Mouse (Mus musculus) cerebellum, postnatal 14 days (tissue): ENCODE measurements around the gene Pramel6.
A peak's percentile ranks its signal among the peaks of the same experiment; 100 is the strongest.
"Not testable (repeated sequence)": the region's sequence is repeated elsewhere in the genome, so short reads cannot be mapped to it uniquely, and the experiment has no call there.

Experiments
- DNase-seq, 2 experiments: peaks; one replicate each; pipeline ENCODE4 v3.0.0; 2021; ENCODE audit warnings: mixed read lengths in 2 of 2

Gene Pramel6

DNA sequence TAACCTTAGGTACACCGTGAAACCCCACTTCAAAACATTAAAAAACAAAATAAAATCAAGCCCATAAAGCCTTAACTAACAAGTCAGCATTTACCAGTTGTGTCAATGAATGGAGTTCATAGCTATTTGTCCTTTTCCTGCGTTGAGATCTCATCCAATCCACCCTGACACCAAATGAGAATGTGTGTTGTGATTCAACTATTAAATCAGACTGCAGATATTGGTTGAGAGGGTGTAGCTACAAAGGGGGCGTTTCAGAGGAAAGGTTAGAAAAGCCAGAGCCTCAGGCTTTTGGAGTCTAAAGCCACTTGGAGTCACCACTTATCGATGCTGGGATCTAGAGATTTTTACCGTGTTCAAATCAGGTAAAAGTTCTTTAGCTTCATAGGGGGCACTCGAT is at the start of gene Pramel6:
TSS of gene Pramel6 (plus strand) at position 301 of the 400 bp plus-strand sequence.
- no peak for DNase-seq

DNA sequence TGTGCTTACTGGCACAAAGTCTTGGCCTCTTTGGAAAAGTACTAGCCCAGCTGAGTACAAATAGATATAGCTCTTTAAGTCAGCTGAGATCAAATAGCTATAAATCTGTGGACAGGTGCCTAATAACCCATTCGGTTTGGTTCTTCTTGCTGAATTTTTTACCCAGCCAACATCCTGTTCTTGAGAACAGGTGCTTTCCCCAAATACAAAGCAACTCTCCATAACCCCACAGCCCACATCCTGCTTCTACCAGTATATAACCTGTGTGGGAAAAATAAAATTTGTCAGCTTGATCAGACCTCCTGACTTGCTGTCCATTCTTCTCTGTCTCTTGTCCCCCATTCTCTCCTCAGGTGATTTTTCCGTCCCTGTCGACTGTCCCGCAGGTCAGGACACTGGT is 44.6 kb upstream of the Pramel6 start:
- no peak for DNase-seq

DNA sequence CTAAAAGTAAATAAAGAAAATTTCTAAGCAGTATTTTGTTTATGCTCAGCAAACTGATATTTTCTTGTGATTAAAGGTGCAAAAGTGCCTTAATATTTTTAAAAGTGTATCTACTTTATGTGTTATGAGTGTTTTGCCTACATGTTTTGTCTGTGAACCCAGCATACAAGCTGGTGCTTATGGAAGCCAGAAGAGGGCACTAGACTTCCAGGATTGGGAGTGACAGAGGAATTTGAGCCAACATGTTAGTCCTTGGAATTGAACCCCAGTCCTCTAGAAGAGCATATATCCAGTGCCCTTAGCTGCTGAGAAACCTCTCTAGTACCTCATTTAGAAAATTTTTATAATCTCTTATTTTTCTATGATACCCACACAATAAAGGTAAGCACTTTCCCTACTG is 26.2 kb upstream of the Pramel6 start:
- no peak for DNase-seq

DNA sequence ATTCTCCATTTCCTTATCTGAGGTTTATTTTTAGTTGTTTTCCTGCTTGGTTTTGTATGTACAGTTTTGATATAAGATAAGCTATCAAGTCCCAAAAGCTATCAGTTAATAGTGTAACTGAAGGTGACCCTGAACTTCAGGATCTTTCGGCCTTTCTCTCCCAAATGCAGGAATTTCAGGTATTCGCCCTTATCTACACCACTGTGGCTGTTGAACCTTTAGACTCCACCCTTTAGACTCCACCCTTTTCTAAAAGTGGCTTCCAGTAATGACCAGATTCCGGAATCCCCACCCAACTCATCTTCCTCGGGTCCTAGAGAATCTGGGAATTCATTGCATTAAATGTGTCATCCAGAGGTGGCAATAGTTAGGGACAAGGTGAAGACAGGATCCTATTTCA is 25.2 kb upstream of the Pramel6 start:
- DNase-seq: no peak

DNA sequence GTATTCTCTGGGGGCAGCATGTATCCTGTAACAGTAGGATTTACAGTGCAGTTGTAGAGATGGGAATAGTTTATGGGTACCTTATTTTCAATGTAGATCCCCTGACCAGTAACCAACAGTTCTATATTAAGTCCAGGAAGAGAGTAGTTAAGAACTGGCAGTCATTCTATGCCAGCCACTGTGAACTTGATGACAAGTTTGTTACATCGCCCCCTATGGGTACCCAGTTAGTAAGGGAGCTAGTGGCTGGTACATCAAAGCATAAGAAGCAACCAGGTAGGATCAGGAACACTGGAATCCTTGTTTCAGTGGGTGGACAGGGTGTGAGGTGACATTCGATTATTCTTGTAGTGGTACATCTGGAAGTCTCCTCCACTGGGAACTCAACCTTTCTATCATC is 24.1 kb upstream of the Pramel6 start:
- no peak for DNase-seq

DNA sequence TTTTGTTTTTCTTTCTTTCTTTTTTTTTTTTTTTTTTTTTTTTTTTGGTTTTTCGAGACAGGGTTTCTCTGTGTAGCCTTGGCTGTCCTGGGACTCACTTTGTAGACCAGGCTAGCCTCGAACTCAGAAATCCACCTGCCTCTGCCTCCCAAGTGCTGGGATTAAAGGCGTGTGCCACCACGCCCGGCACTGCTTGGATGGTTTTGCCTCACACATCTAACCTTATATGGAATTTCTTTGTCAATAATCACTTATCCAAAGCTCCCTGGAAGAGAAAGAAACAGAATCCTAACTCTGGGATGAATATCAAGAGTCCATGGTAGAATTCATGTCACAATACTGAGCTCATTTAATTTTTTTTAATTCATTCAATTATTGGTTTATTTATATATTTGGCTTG is 9.4 kb upstream of the Pramel6 start, which contains the start of gene Pramel7:
TSS of gene Pramel7 (minus strand) at position 101 of the 400 bp plus-strand sequence.
- DNase-seq: not testable (repeated sequence)

DNA sequence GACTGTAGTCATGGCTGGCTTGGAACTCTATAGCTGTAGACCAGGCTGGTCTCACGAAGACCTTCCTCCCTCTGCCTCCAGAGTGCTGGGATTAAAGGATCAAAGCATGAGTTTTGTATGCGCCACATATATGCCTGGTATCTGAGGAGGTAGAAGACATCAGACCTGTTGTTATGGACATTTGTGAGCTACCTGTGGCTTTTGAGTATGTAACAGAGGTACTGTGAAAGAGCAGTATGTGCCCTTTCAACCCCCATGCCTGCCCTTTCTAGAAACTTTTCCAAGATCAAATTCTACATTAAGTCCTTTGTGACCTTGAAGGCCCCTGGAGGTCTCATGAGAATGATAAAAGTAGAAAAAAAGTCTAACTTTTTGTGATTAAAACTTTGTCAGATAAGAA is 8.7 kb downstream of the Pramel6 start:
- DNase-seq: no peak

DNA sequence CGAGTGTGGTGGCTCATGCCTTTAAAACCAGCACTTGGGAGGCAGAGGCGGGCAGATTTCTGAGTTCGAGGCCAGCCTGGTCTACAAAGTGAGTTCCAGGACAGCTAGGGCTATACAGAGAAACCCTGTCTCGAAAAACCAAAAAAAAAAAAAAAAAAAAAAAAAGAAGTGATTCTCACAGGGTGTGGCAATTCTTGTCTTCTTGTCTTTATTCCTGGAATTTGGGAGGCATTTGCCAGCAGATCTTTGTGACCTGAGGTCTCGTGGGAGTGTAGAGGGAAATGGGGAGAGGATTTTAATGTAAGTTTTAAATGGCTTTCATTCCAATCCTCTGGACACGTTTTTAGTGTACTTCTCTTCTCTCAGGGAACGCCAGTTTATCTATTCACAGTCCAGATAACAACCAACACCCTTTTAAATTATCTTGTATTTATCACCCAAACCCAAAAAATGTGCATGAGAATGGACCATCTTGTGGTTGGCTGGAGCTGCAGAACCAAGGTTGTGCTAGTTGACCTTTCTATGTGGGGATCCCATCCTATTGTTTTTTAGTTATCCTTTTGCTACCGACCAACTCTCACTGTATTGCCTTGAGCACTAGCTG is 9.2 kb downstream of the Pramel6 start:
- DNase-seq: no peak

DNA sequence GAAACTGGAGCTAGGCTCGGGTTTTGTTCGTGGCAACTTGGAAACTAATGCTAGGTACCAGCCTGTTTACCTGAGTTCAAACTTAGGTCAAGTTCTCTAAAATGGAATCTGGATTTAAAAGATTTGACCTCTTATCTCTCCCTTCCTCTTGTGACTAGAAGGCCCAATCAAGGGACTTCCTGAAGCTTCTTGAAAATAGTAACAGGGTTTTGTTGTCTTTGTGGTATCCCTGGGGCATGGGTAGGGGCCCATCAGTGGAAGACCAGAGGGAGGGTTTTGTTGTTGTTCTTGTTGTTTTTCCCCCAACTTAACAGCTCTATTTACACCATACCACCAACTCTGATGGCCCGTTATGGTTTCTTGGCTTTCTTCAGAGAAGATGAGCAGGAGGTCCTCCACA is 10.2 kb downstream of the Pramel6 start:
- no peak for DNase-seq

DNA sequence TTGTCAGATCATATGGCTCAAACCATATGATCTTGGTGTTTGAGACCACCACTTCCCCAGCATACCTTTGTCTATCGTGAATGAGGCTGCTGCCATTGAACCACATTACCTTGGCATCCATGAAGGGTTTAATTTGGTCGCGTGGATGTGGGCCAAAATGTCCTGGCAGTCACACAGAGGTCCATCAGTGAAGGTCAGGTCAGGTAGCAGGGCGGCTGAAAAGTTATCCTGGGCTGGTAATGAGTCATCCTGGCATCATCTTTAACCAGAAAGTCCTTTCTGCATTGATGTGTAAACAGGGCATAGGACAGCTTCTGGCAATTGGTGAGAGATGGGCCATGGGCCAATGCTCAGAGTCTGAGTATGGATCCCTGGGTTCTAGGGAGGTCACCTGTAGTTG is 14.3 kb downstream of the Pramel6 start:
- DNase-seq: peak; percentile 5 to 37

DNA sequence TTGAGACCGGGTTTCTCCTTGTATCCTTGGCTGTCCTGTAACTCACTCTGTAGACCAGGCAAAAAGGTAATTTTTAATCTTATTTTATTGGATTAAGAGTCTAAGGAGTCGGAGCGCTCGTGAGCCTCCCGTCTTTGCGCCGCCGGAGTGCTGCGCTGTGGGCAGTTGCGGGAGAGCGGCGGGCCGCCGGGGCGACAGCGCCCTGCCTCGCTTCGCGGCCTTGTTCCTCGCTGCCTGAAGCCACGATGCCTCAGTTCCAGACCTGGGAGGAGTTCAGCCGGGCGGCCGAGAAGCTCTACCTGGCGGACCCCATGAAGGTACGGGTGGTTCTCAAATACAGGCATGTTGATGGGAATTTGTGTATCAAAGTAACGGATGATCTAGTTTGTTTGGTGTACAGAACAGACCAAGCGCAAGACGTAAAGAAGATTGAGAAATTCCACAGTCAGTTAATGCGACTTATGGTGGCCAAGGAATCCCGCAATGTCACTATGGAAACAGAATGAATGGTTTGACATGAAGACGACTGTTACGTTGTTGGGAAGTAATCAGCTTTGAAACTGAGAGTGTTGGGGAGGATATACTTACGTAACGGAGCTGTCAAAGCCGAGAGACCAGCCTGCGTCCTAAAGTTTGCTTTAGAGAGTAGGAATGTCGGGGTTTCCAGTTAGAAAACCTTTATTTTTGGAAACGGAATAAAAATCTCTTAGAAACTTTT is 19.7 kb downstream of the Pramel6 start:
- peak; percentile 12 to 32 for DNase-seq

DNA sequence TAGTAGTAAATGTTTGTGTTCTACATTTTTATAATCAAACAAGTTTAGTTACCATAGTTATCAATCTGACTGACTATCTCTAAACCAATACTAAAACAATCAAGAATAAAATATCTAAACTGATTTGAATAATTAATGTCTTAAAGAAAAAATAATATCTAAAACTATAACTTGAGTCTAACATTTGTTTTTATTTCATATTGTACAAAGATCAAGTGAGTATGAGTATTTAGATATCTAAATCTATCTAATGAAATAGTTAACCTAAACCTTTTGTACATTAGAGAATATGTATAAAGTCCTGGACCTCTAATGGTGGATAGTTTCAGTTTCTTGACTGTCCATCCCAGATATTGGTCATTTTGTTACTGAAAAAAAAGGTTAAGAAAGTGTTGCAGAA is 25.1 kb downstream of the Pramel6 start, which contains the start of gene Olfr153:
TSS of gene Olfr153 (plus strand) at position 301 of the 400 bp plus-strand sequence.
- no peak for DNase-seq

DNA sequence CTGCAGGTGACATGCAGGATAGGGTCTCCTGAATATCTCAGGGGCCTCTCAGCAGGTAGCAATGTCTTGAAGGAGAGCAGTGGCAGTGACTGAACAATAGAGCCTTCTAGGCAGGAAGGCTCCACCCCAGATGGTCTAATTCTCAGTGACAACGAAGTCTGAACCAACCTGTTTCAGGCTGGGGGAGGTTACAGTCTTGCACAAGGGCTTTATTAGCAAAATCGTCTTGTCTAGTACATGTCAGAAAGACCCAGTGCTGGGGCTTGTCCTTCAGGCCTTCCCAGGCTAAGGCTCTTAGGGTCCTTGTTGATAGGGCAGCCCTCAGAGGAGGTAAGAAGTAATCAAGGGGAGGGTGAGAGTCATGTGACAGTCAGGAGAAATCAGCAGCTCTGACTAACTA is 28.5 kb downstream of the Pramel6 start:
- DNase-seq: no peak

DNA sequence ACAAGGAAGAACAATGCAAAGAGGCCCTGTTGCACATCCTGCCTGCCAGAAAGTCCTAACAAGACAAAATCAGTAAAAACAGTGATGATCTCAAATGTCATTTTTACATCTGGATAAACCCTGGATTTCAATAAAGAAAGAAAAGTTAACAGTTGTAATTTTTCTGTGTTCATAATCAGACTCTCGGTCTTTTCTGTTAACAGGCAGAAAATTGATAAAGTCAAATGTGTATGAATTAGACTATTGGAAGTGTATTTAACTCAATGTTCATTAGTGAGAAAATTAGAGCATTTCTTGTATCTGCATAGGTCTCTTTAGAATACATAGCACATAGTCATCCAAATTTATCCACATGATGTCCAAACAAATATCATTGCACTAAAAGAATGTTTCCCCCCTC is 39.1 kb downstream of the Pramel6 start, which contains the start of gene Olfr1128:
TSS of gene Olfr1128 (minus strand) at position 101 of the 400 bp plus-strand sequence.
- no peak for DNase-seq
